Mouse (Mus musculus) embryonic fibroblast, embryonic 13.5 days (primary cell): ENCODE data around the gene Podxl2.

Experiments
- CTCF ChIP-seq: IDR thresholded peaks from 2 replicates; pipeline ENCODE4 v1.5.1; 2011; ENCODE audit warnings: mild to moderate bottlenecking, control low read depth, low read length, moderate library complexity, borderline replicate concordance; ENCODE audit not compliant: insufficient read depth
- POLR2A ChIP-seq: IDR thresholded peaks from 2 replicates; pipeline ENCODE4 v1.6.1; 2011; ENCODE audit warnings: low read depth, mild to moderate bottlenecking, control low read depth, low read length, moderate library complexity

GRCm38 (mm10) chr6:88842731-88843151 is 32.1 kb downstream of the Podxl2 start:
- TF ChIP-seq CTCF, result no peak
- no peak for TF ChIP-seq POLR2A
